8 mouse cellular contexts compared by ENCODE assay signal in the genomic region with DNA sequence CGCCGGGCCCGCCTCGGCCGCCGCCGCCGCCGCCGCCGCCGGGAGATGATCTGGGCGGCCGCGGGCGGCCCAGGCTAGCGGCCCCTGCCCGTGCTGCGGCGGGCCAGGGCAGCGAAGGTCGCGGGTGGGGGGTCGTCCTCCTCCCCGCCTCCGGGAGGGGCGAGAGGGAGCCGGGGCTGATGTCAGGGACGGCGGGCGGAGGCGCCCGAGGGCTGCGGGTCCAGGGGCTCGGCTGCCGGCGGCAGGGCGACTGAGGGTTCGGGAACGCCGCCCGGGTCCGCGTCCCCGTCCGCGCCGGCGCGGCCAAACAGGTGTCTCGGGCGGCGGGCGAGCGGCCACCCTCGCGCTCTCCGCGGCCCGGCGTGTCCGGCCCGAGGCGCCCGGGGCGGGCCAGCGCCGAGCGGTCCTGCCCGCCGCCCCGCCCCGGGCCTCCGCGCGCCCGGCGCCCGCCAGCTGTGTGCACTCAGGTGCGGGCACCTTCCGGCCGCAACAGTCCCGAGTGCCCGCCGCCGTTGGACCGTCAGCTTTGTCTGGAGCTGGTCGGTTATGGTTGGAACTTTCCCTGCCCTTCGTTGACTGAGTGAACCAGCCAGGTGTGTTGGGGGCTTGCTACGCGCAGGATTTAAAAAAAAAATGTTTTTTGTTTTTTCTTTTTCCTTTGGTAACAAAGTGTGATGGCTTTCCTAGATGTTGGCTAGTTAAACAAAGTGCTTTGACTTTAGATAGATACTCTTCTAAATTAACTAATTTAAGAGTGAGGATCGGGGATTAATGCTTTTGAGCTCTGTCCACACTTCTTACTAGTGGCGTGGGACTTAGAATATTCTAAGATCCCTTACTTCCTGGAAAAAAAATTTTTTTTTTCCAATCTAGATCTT. TPM values are rescaled to one million over a fixed set of nuclear protein-coding genes. Genes with fewer than 3 reads are reported as not detected.
DNase-seq lines count a peak whose midpoint lies in the region; ATAC-seq and TF ChIP-seq lines count a peak whose summit lies in the region.

Gene C1galt1, plus strand, starts transcription at position 41 of the 878 bp plus-strand sequence.

- DNase-seq in frontal cortex, postnatal 36 days (ENCODE audit: low spot score in 2 of 2), result no peak
- DNase-seq in adrenal gland, postnatal 10 days, result peak; percentile 70
- no peak for DNase-seq in forebrain, postnatal 0 days
- no peak for DNase-seq in hindbrain, postnatal 0 days (ENCODE audit: low spot score)
- DNase-seq in thymus, adult 2 months, result peak; percentile 62

- no peaks in the 10 kb centered on the region for H3K9me3 ChIP-seq in forebrain, postnatal 0 days (ENCODE audit: low read length)
- no peaks in the 10 kb centered on the region for H3K9me3 ChIP-seq in hindbrain, postnatal 0 days (ENCODE audit: low read length)
- H3K9me3 ChIP-seq in limb, embryonic 13.5 days, result no peaks in the 10 kb centered on the region
- H3K9me3 ChIP-seq in midbrain, embryonic 13.5 days, result no peaks in the 10 kb centered on the region

- H3K4me3 ChIP-seq in forebrain, postnatal 0 days (ENCODE audit: low read depth, low read length), result peak within 1 kb of the TSS; percentile 87
- peak within 1 kb of the TSS; percentile 93 for H3K4me3 ChIP-seq in hindbrain, postnatal 0 days (ENCODE audit: low read length)
- H3K4me3 ChIP-seq in limb, embryonic 13.5 days, result peak within 1 kb of the TSS; percentile 83
- H3K4me3 ChIP-seq in midbrain, embryonic 13.5 days (replicated peaks), result peak within 1 kb of the TSS; percentile 77
- H3K4me3 ChIP-seq in thymus, adult 2 months (ENCODE audit: control insufficient read depth, insufficient read depth, low read length), result peak within 1 kb of the TSS; percentile 92

- 2% methylated on average over 67 of the region's 93 CpGs for WGBS in forebrain, postnatal 0 days
- under 1% methylated on average over 43 of the region's 93 CpGs for WGBS in hindbrain, postnatal 0 days
- WGBS in limb, embryonic 13.5 days, result under 1% methylated on average over 45 of the region's 93 CpGs
- under 1% methylated on average over 69 of the region's 93 CpGs for WGBS in midbrain, embryonic 13.5 days
- 3% methylated on average over 75 of the region's 93 CpGs for WGBS in thymus, adult 2 months

- peak; percentile 55 for ATAC-seq in frontal cortex, adult (ENCODE audit: low TSS enrichment)
- ATAC-seq in forebrain, postnatal 0 days, result no peak; the same call in 1 of the 2 replicates
- no peak; the same call in 1 of the 2 replicates for ATAC-seq in hindbrain, postnatal 0 days
- ATAC-seq in limb, embryonic 13.5 days (ENCODE audit: low FRiP score, low read depth), result peak; percentile 60; the same call in 1 of the 2 replicates
- ATAC-seq in midbrain, embryonic 13.5 days, result no peak; the same call in 1 of the 2 replicates

- peak within 1 kb of the TSS; percentile 90 for H3K9ac ChIP-seq in forebrain, postnatal 0 days
- peak within 1 kb of the TSS; percentile 85 for H3K9ac ChIP-seq in hindbrain, postnatal 0 days (replicated peaks; ENCODE audit: low read length)
- peak within 1 kb of the TSS; percentile 88 for H3K9ac ChIP-seq in limb, embryonic 13.5 days
- H3K9ac ChIP-seq in midbrain, embryonic 13.5 days (replicated peaks), result peak within 1 kb of the TSS; percentile 87

- no peaks in the 10 kb centered on the region for H3K36me3 ChIP-seq in forebrain, postnatal 0 days (ENCODE audit: insufficient read depth)
- no peaks in the 10 kb centered on the region for H3K36me3 ChIP-seq in hindbrain, postnatal 0 days (ENCODE audit: insufficient read depth, low read length)
- H3K36me3 ChIP-seq in limb, embryonic 13.5 days, result no peaks in the 10 kb centered on the region
- H3K36me3 ChIP-seq in midbrain, embryonic 13.5 days, result no peaks in the 10 kb centered on the region
- no peaks in the 10 kb centered on the region for H3K36me3 ChIP-seq in thymus, adult 2 months (ENCODE audit: control insufficient read depth, insufficient read depth, low read length)

- peak; percentile 92 for TF ChIP-seq POLR2A in thymus, adult 2 months (IDR thresholded peaks at IDR 0.05; ENCODE audit: control insufficient read depth, extremely low read depth, insufficient read depth, low read length, poor library complexity)

- peak within 1 kb of the TSS; percentile 94 for H3K27ac ChIP-seq in forebrain, postnatal 0 days (ENCODE audit: low read depth, low read length)
- H3K27ac ChIP-seq in hindbrain, postnatal 0 days, result peak within 1 kb of the TSS; percentile 93
- peak within 1 kb of the TSS; percentile 94 for H3K27ac ChIP-seq in limb, embryonic 13.5 days
- peak within 1 kb of the TSS; percentile 93 for H3K27ac ChIP-seq in midbrain, embryonic 13.5 days
- peak within 1 kb of the TSS; percentile 95 for H3K27ac ChIP-seq in thymus, adult 2 months (ENCODE audit: control insufficient read depth, insufficient read depth, low read length)

- no peak for TF ChIP-seq CTCF in forebrain, postnatal 0 days (IDR thresholded peaks at IDR 0.05; ENCODE audit: low read depth)
- no peak for TF ChIP-seq CTCF in hindbrain, postnatal 0 days (IDR thresholded peaks at IDR 0.05; ENCODE audit: low read depth)
- TF ChIP-seq CTCF in thymus, adult 2 months (IDR thresholded peaks at IDR 0.05; ENCODE audit: borderline replicate concordance, control insufficient read depth, extremely low read depth, insufficient read depth, low read length, poor library complexity), result no peak

- H3K4me1 ChIP-seq in forebrain, postnatal 0 days (ENCODE audit: insufficient read depth), result no peaks in the 10 kb centered on the region
- peaks cover 8% of the 10 kb centered on the region; the same call in 1 of the 2 replicates for H3K4me1 ChIP-seq in hindbrain, postnatal 0 days (ENCODE audit: insufficient read depth, low read length)
- H3K4me1 ChIP-seq in limb, embryonic 13.5 days, result peaks cover 27% of the 10 kb centered on the region
- peaks cover 26% of the 10 kb centered on the region for H3K4me1 ChIP-seq in midbrain, embryonic 13.5 days (replicated peaks)
- peaks cover 18% of the 10 kb centered on the region for H3K4me1 ChIP-seq in thymus, adult 2 months (replicated peaks; ENCODE audit: control insufficient read depth, insufficient read depth, low read length)

- no peaks in the 10 kb centered on the region for H3K27me3 ChIP-seq in forebrain, postnatal 0 days (ENCODE audit: insufficient read depth, low read length)
- no peaks in the 10 kb centered on the region for H3K27me3 ChIP-seq in hindbrain, postnatal 0 days (ENCODE audit: insufficient read depth, low read length)
- no peaks in the 10 kb centered on the region for H3K27me3 ChIP-seq in limb, embryonic 13.5 days
- H3K27me3 ChIP-seq in midbrain, embryonic 13.5 days, result no peaks in the 10 kb centered on the region
- no peaks in the 10 kb centered on the region for H3K27me3 ChIP-seq in thymus, adult 2 months (ENCODE audit: control insufficient read depth, insufficient read depth, low read length)

- peak within 1 kb of the TSS; percentile 84 for H3K4me2 ChIP-seq in forebrain, postnatal 0 days (ENCODE audit: low read depth)
- peak within 1 kb of the TSS; percentile 71 for H3K4me2 ChIP-seq in hindbrain, postnatal 0 days (ENCODE audit: low read depth, low read length)
- H3K4me2 ChIP-seq in limb, embryonic 13.5 days (replicated peaks), result peak within 1 kb of the TSS; percentile 65
- peak within 1 kb of the TSS; percentile 55 for H3K4me2 ChIP-seq in midbrain, embryonic 13.5 days (replicated peaks)

RNA-seq across cellular contexts. Expression of gene C1galt1, which starts in this region (rescaled TPM):
- 10 to 100 TPM; 24.1 to 25.4 TPM for total RNA-seq in adrenal gland, postnatal 10 days (2021)
- total RNA-seq in forebrain, postnatal 0 days (2014; rRNA removed), result 14.2 and 18.2 TPM in 2 replicates
- polyA plus RNA-seq in forebrain, postnatal 0 days (2015; fragmentation: Nextera tagmentation; extraction: Ambion mirVana), result 1.1 and 1.7 TPM in 2 replicates
- 14.3 and 14.8 TPM in 2 replicates for total RNA-seq in hindbrain, postnatal 0 days (2014; rRNA removed)
- 1.5 and 1.8 TPM in 2 replicates for polyA plus RNA-seq in hindbrain, postnatal 0 days (2015; fragmentation: Nextera tagmentation; extraction: Ambion mirVana)
- 3.1 and 3.5 TPM in 2 replicates for polyA plus RNA-seq in limb, embryonic 13.5 days (2015; fragmentation: Nextera tagmentation; extraction: Ambion mirVana)
- 1.4 and 1.6 TPM in 2 replicates for polyA plus RNA-seq in midbrain, embryonic 13.5 days (2015; fragmentation: Nextera tagmentation; extraction: Ambion mirVana)
- 12.9 and 13.1 TPM in 2 replicates for polyA plus RNA-seq in thymus, adult 2 months (2012; rRNA removed)

Comparison
In these comparisons a context has a peak if more than half of its experiments do, and no peak if none do; other contexts are left out.
1. ATAC-seq: peak in frontal cortex, adult (single experiment) and limb, embryonic 13.5 days (single experiment); none in forebrain, postnatal 0 days (single experiment), hindbrain, postnatal 0 days (single experiment) and midbrain, embryonic 13.5 days (single experiment).
2. DNase-seq: peak in adrenal gland, postnatal 10 days (single experiment) and thymus, adult 2 months (single experiment); none in frontal cortex, postnatal 36 days (0 of 2), forebrain, postnatal 0 days (single experiment) and hindbrain, postnatal 0 days (single experiment).
3. Peak in every context shown above with its lines, with median percentiles within 50 percentile points of each other: H3K27ac ChIP-seq, H3K4me2 ChIP-seq, H3K4me3 ChIP-seq and H3K9ac ChIP-seq.